Mouse (Mus musculus) cortical plate, adult 2 months (tissue): ENCODE results near the gene Lcmt1. TPM values are rescaled to one million over a fixed set of nuclear protein-coding genes. Genes with fewer than 3 reads are reported as not detected.

Experiments used
- H3K27ac ChIP-seq: fragments of 200-500 bp; 2 replicates; pipeline ENCODE4 v1.5.1; 2012; ENCODE audit warnings: low read length, control low read depth, inconsistent platforms; ENCODE audit not compliant: insufficient read depth
- H3K4me1 ChIP-seq: fragments of 200-500 bp; 2 replicates; pipeline ENCODE4 v1.6.1; 2011; ENCODE audit warnings: low read length; ENCODE audit not compliant: control insufficient read depth, insufficient read depth
- H3K4me3 ChIP-seq: fragments of 200-500 bp; 2 replicates; pipeline ENCODE4 v1.5.1; 2011; ENCODE audit warnings: mild to moderate bottlenecking, low read length, control low read depth; ENCODE audit not compliant: insufficient read depth
- CTCF ChIP-seq: fragments of 200-500 bp; IDR thresholded peaks from 2 replicates; pipeline ENCODE4 v1.5.1; 2011; ENCODE audit warnings: mild to moderate bottlenecking, control low read depth, low read length; ENCODE audit not compliant: insufficient read depth; ENCODE audit errors: extremely low read depth
- POLR2A ChIP-seq: fragments of 200-500 bp; IDR thresholded peaks from 2 replicates; pipeline ENCODE4 v1.6.1; 2011; ENCODE audit warnings: mild to moderate bottlenecking, low read length, control low read depth; ENCODE audit not compliant: insufficient read depth; ENCODE audit errors: extremely low read depth
- polyA plus RNA-seq: library from polyadenylated mRNA; depleted of rRNA; stranded (reverse); fragments of >200 nt; gene quantifications from 2 replicates; pipeline ENCODE4 v1.2.3, GENCODE M21; 2012

The Lcmt1 gene
- polyA plus RNA-seq, 1 experiment = 97.5 TPM

DNA sequence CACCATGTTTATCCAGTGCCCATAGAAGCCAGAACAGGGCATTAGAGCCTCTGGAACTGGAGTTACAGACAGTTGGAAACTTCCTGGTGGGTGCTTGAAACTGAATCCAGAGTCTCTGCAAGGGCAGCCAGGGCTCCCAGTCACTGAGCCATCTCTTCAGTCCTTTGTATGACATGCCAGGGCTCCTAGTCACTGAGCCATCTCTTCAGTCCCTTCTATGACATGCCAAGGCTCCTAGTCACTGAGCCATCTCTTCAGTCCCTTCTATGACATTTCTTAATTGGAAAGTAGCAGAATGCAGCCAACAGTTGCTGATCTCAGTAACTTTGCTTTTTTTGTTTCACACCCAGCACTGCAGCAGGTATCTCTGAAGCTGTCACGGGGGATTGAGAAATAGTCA lies 72.5 kb downstream of the Lcmt1 start:
- Histone ChIP-seq H3K27ac (no peak overlapping the region), H3K4me3 (no peak overlapping the region), H3K4me1 (no peaks in the 10 kb centered on the region)
- TF ChIP-seq POLR2A (no peak), CTCF (no peak)

DNA sequence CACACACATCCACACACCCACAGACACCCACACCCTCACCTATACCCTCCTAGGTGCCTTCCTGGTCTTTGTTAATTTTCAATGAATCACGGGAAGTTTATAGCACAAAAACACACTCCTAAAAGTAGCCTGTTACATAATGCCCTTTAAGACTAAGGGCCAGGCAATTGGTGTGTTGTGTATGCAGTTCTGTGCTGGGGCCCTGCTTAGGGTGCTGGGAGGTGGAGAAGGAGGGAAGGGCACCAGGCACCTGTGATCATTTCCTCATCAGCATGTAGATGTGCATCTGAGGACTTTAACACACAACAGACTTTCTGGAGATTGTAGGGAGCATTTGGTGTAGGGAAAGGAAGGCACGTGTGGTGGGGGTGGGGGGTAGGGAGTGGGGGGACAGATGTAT lies 79.2 kb downstream of the Lcmt1 start:
- TF ChIP-seq POLR2A = no peak
- TF ChIP-seq CTCF = no peak

DNA sequence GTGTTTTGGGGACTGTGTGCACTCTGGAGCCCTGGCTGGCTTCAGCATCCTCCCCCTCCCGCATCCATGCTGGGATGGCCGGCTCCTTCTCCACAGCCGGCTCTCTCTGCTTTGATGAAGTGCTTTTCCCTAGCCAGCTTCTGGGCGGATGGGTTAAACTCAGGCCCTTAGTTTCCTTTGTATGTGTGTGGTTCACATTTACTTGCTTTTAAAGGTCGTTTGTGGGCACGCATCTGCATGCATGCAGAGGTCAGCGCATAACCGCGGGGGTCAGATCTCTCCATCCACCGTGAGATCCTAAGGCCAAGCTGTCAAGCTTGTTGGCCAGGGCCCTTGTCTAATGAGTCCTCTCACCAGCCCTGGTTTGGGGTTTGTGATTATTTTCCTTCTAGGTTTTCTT lies 80.1 kb downstream of the Lcmt1 start:
- Histone ChIP-seq H3K4me1 (no peaks in the 10 kb centered on the region), H3K4me3 (no peak overlapping the region), H3K27ac (no peak overlapping the region)
- TF ChIP-seq POLR2A (no peak), CTCF (no peak)

More for the DNA sequence above, 79.2 kb downstream of the Lcmt1 start:
- H3K4me3 ChIP-seq = no peak overlapping the region
- H3K4me1 ChIP-seq = no peaks in the 10 kb centered on the region
- H3K27ac ChIP-seq = no peak overlapping the region

- no peaks in the 10 kb centered on the region for H3K4me1 ChIP-seq
- no peak overlapping the region for H3K27ac ChIP-seq
- no peak overlapping the region for H3K4me3 ChIP-seq
- TF ChIP-seq POLR2A = no peak
- TF ChIP-seq CTCF = no peak
Observed at GRCm38 (mm10) chr7:123450515-123450914, 80.9 kb downstream of the Lcmt1 start.

- Histone ChIP-seq H3K27ac (no peak overlapping the region), H3K4me1 (no peaks in the 10 kb centered on the region), H3K4me3 (no peak overlapping the region)
- no peak for TF ChIP-seq CTCF
- no peak for TF ChIP-seq POLR2A
Observed at GRCm38 (mm10) chr7:123452551-123452950, 83.0 kb downstream of the Lcmt1 start.

DNA sequence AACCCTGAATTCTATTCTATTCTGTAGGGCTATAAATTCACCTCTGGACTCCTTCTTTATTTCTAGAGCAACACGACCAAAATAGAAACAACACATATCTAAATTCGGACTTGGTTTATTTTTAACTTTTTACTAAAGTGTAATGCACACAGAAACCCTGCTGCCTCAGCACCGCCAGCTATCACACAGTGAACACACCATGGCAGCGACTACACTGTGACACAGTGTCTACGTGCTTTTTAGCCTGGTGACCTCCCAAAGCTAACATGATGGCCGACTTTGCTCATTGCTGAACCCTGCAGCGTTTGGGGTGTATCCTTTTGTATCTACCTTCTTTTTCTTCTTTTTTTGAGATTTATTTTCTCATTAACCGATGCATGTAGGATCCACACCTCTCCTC lies 83.5 kb downstream of the Lcmt1 start:
- no peak overlapping the region for H3K27ac ChIP-seq
- no peak overlapping the region for H3K4me3 ChIP-seq
- TF ChIP-seq POLR2A = no peak
- TF ChIP-seq CTCF = no peak
- no peaks in the 10 kb centered on the region for H3K4me1 ChIP-seq

DNA sequence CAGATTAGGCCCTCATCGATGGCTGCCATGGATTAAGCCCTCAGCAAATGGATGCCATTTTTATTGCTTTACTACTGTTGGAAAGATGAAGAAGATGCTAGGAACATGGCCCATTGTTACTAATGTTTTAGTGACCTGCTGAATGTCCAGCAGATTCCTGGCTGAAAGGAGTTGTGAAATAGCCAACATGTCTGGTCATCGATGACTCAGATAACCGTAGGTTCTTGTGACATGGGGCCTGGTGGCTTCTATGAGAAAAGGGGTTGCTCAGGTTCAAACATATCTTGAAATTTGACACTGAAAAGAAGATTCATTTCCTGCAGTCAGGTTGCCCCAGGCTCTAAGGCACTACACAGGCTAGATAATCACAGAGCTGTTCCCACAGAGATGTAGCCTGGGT lies 85.5 kb downstream of the Lcmt1 start:
- H3K4me3 ChIP-seq = no peak overlapping the region
- no peaks in the 10 kb centered on the region for H3K4me1 ChIP-seq
- no peak overlapping the region for H3K27ac ChIP-seq
- TF ChIP-seq POLR2A (no peak), CTCF (no peak)

DNA sequence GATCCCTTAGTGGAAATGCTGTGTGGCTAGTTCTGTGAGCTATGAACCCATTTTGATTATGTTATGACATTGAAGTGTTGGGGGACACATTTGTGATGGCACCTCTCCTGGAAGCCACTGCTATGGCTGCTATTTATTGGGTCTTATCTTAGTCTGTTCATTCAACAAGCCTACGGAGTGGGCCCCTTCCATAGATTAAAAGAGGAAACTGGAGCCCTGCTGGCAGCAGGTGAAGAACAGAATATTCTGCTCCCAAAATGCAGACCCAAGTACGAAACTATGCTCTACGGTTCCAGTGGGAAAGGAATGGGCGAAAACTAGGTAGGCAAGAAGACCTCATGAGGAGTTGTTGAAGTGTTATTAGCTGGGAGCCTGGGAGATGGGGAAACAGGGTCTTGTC lies 88.7 kb downstream of the Lcmt1 start:
- no peak overlapping the region for H3K4me3 ChIP-seq
- H3K27ac ChIP-seq = no peak overlapping the region
- TF ChIP-seq CTCF (no peak), POLR2A (no peak)
- no peaks in the 10 kb centered on the region for H3K4me1 ChIP-seq

- H3K4me1 ChIP-seq = no peaks in the 10 kb centered on the region
- TF ChIP-seq CTCF = no peak
- TF ChIP-seq POLR2A = no peak
Observed at GRCm38 (mm10) chr7:123459247-123459646, 89.7 kb downstream of the Lcmt1 start.

DNA sequence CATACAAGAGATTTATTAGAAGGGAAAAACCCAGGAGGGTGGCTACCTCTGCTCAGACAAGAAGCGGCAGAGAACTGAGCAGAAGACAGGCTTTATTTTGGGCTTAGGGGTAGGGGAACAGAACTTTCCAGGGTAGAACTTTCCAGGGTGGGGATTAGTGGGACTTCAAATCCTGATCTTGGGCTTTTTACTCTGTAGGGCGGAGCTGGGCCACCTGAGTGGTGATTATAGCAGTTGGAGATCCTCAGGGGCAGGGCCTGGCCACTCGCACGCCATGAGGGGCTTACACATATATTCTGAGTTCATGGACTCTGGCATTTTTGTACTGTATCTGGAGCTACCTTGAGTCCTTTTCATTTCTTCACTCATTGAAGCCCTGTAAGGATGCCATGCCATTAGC lies 91.7 kb downstream of the Lcmt1 start:
- TF ChIP-seq CTCF = no peak
- TF ChIP-seq POLR2A = no peak

More at GRCm38 (mm10) chr7:123459247-123459646, 89.7 kb downstream of the Lcmt1 start:
- H3K4me3 ChIP-seq = no peak overlapping the region
- H3K27ac ChIP-seq = no peak overlapping the region

More for the DNA sequence above, 91.7 kb downstream of the Lcmt1 start:
- H3K27ac ChIP-seq = no peak overlapping the region
- no peak overlapping the region for H3K4me3 ChIP-seq
- no peaks in the 10 kb centered on the region for H3K4me1 ChIP-seq
